Mouse (Mus musculus): Measurements from ENCODE around the gene Gatc. TPM values are rescaled to one million over a fixed set of nuclear protein-coding genes. Genes with fewer than 3 reads are reported as not detected.

Gene Gatc
- polyA plus RNA-seq, 1 experiment, result 31.1 TPM

- H3K4me3 ChIP-seq (ENCODE audit: insufficient read depth, low read length), result no peak overlapping the region
- no peak overlapping the region for H3K27ac ChIP-seq (ENCODE audit: insufficient read depth, low read length)
- peaks cover 2% of the 10 kb centered on the region; the same call in 1 of the 2 replicates for H3K4me1 ChIP-seq (ENCODE audit: control insufficient read depth, insufficient read depth, low read length)
- TF ChIP-seq CTCF (IDR thresholded peaks at IDR 0.05; ENCODE audit: extremely low read depth, insufficient read depth, low read length), result no peak
- no peak for TF ChIP-seq POLR2A (IDR thresholded peaks at IDR 0.05; ENCODE audit: extremely low read depth, insufficient read depth, low read length)
These were observed 46.8 kb downstream of the Gatc start for GRCm38 (mm10) chr5:115294173-115294572.

- Histone ChIP-seq H3K4me1 (ENCODE audit: control insufficient read depth, insufficient read depth, low read length) (no peaks in the 10 kb centered on the region), H3K27ac (ENCODE audit: insufficient read depth, low read length) (no peak overlapping the region), H3K4me3 (ENCODE audit: insufficient read depth, low read length) (no peak overlapping the region)
- TF ChIP-seq CTCF (IDR thresholded peaks at IDR 0.05; ENCODE audit: extremely low read depth, insufficient read depth, low read length), result 0 out of 2 replicates have a peak, but pooled peaks have one; percentile 5
- no peak for TF ChIP-seq POLR2A (IDR thresholded peaks at IDR 0.05; ENCODE audit: extremely low read depth, insufficient read depth, low read length)
These were observed 56.2 kb downstream of the Gatc start for GRCm38 (mm10) chr5:115284735-115285134.

Other genes starting within 250 kb of the Gatc start
- gene Gm10401, start 242.9 kb downstream of the Gatc start, polyA plus RNA-seq (2012; rRNA removed), result not detected in 2 replicates
- gene Acads, start 221.8 kb downstream of the Gatc start, polyA plus RNA-seq (2012; rRNA removed), result 12.7 and 12.8 TPM in 2 replicates
- 24.8 and 26.2 TPM in 2 replicates for gene Unc119b, start 206.2 kb downstream of the Gatc start, polyA plus RNA-seq (2012; rRNA removed)
- 74.6 and 78.6 TPM in 2 replicates for gene Mlec, start 183.0 kb downstream of the Gatc start, polyA plus RNA-seq (2012; rRNA removed)
- gene Cabp1, start 146.8 kb downstream of the Gatc start, polyA plus RNA-seq (2012; rRNA removed), result 444 and 462 TPM in 2 replicates
- 193 and 195 TPM in 2 replicates for gene Pop5, start 105.3 kb downstream of the Gatc start, polyA plus RNA-seq (2012; rRNA removed)
- gene Rnf10, start 68.3 kb downstream of the Gatc start, polyA plus RNA-seq (2012; rRNA removed), result 177 and 181 TPM in 2 replicates
- 31.3 and 31.8 TPM in 2 replicates for gene Coq5, start 61.5 kb downstream of the Gatc start, polyA plus RNA-seq (2012; rRNA removed)
- gene Dynll1, start 40.2 kb downstream of the Gatc start, polyA plus RNA-seq (2012; rRNA removed), result 753 and 867 TPM in 2 replicates
- gene Srsf9, start 14.0 kb downstream of the Gatc start, polyA plus RNA-seq (2012; rRNA removed), result 53.5 and 61.0 TPM in 2 replicates
- gene Triap1, start within 50 bp of the Gatc start, polyA plus RNA-seq (2012; rRNA removed), result 26.3 and 27.8 TPM in 2 replicates
- 2,613 and 2,894 TPM in 2 replicates for gene Cox6a1, start 7.8 kb upstream of the Gatc start, polyA plus RNA-seq (2012; rRNA removed)
- gene Msi1, start 88.4 kb upstream of the Gatc start, polyA plus RNA-seq (2012; rRNA removed), result 43.8 and 44.3 TPM in 2 replicates
- gene Pla2g1b, start 125.1 kb upstream of the Gatc start, polyA plus RNA-seq (2012; rRNA removed), result not detected in 2 replicates
- gene Sirt4, start 143.5 kb upstream of the Gatc start, polyA plus RNA-seq (2012; rRNA removed), result 89.5 and 107 TPM in 2 replicates
- gene Pxn, start 165.5 kb upstream of the Gatc start, polyA plus RNA-seq (2012; rRNA removed), result 41.6 and 45.3 TPM in 2 replicates
- 493 and 494 TPM in 2 replicates for gene Rplp0, start 218.3 kb upstream of the Gatc start, polyA plus RNA-seq (2012; rRNA removed)
- 36.0 and 38.2 TPM in 2 replicates for gene Gcn1l1, start 224.1 kb upstream of the Gatc start, polyA plus RNA-seq (2012; rRNA removed)

Measured in cortical plate, adult 2 months (tissue).